Mouse (Mus musculus) MN1 (cell line): ENCODE measurements around the gene Rbm24.

Experiments used
- DNase-seq: peaks from one replicate; pipeline ENCODE4 v3.0.0-alpha.2; 2016; ENCODE audit warnings: low spot score

The Rbm24 gene

GRCm38 (mm10) chr13:46418141-46418601, at the start of gene Rbm24:
TSS of gene Rbm24 (plus strand) at chr13:46418434.
- DNase-seq: peak; percentile 59

- no peak for DNase-seq
Observed at GRCm38 (mm10) chr13:46372884-46373283, 45.4 kb upstream of the Rbm24 start.

- no peak for DNase-seq
Observed at GRCm38 (mm10) chr13:46375371-46375770, 42.9 kb upstream of the Rbm24 start.

DNA sequence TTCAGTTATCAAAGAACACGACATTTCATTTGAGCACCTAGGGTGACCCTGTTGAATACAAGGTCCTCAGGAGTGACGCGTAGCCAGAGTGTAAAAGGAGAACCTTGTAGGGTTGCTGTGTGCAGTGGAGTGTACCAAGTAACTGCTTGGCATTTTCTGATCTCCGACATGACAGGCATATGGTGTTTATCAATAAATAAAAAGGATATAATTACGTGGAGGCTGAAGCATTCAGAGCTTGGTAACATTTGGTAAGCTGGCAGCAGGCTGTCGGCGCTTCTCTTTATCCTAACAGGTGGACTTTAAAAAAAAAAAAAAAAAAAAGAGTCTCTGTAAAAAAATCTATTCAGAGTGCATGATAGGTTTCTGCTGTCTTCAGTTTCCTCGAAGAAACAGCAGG, 30.8 kb upstream of the Rbm24 start:
- DNase-seq: no peak

DNA sequence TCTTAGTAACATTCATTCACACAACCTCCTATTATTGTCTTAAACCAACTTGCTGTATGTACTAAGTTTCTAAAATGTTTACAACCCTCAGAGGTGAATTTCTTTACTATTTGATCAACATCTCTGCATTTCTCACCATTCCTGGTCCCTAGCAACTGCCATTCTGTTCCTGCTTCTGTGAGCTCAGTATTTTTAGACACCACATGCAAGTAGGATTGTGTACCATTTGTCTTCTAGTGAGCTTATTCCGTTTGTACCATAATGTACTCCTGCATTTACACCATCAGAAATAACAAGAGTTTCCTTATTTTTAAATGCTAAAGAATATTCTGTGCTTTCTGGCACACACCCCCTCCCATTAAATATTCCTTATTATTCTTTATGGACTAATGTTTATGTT, 26.6 kb upstream of the Rbm24 start:
- DNase-seq: no peak

DNA sequence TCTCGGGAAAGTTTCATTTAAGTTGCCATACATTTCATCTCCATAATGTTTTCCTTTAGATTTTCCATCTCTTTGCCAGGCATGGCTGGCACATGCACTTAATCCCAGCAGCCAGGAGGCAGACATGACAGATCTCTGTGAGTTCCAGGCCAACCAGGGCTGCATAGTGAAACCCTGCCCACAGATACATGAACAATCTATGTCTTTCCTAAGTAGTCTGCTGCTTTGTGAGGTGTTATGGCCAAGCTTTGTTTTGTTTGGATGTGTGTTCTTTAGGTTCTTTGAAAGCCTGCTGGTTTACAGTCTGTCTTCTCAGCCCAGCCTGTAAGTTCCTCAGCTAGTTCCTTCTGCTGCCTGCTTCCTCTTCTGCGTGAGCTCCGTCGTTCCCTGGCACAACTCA, 25.3 kb upstream of the Rbm24 start:
- DNase-seq: no peak

GRCm38 (mm10) chr13:46393936-46394335, 24.3 kb upstream of the Rbm24 start:
- no peak for DNase-seq

- DNase-seq: no peak
Observed at GRCm38 (mm10) chr13:46397235-46397634, 21.0 kb upstream of the Rbm24 start.

DNA sequence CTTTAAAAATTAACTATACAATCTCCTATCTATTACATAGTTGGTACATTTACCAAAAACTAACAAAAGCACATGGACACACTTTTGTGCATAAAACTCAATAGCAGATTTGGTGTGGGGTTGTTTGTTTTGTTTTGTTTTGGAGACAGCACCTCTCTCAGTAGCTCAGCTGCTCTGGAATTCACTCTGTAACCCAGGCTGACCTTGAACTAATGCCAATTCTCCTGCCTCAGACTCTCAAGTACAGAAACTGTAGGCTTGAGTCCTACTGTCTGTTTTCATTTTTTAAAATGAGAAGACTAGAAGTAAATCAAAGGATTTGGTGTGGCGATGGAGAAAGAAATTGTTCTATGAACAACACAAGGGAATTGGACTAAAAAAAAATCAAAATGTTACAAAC, 11.1 kb upstream of the Rbm24 start:
- DNase-seq: no peak

DNA sequence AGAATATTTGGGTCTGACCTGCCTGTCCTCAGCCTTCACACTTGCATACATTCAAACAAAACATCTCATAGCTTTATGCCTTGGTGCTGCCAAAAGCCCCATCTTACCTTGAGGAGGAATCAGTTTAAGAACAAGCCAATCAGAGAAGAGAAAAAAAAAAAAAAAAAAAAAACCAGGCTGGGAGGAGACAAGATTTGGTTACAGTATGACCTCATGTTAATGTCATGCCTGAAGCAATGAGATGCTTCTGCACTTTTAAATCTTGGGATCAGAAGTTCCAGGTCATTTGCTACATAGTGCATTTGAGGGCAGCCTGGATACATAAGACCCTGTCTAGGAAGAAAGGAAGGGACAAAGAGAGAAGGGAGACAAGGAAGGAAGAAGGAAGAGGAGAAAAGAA, 6.0 kb upstream of the Rbm24 start:
- DNase-seq: no peak

GRCm38 (mm10) chr13:46413588-46413987, 4.6 kb upstream of the Rbm24 start:
- DNase-seq: no peak

GRCm38 (mm10) chr13:46414050-46414449, 4.2 kb upstream of the Rbm24 start:
- no peak for DNase-seq

DNA sequence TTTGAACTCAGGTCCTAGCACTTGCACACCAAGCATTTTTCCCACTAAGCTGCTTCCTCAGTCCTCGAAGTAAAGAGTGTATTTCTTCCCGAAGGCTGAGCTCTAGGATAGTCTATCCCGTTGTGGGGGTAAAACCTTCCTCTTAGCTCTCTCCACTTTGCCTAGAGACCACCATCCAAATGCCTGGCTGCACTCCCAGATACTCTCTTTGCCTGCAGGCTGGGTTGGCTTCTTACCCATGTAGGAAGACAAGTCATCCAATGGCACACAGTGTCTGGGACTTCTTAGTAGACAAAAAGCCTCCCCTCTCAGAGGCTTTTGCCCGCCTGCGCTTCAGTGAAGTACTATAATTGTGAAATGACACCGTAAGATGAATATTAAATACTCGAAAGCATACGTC, 2.2 kb upstream of the Rbm24 start:
- no peak for DNase-seq

DNA sequence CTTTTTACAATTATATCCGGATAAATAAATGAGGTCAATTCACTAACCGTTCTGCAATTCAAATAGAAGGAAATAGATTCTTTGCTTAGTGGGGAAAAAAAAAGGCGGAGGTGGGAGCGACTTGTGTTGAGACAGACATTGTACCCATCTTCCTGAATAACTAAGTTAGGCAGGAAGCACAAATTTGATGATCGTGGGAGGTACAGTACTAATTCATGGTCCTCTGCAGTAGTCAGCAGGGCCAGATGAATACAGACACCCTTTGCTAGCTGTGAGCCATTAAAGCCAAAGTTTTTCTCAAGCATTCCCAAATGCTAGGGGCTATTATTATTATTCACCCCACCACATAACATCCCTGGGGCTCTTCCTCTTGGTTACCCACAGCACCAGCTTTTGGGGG, 640 bp upstream of the Rbm24 start:
- no peak for DNase-seq

DNA sequence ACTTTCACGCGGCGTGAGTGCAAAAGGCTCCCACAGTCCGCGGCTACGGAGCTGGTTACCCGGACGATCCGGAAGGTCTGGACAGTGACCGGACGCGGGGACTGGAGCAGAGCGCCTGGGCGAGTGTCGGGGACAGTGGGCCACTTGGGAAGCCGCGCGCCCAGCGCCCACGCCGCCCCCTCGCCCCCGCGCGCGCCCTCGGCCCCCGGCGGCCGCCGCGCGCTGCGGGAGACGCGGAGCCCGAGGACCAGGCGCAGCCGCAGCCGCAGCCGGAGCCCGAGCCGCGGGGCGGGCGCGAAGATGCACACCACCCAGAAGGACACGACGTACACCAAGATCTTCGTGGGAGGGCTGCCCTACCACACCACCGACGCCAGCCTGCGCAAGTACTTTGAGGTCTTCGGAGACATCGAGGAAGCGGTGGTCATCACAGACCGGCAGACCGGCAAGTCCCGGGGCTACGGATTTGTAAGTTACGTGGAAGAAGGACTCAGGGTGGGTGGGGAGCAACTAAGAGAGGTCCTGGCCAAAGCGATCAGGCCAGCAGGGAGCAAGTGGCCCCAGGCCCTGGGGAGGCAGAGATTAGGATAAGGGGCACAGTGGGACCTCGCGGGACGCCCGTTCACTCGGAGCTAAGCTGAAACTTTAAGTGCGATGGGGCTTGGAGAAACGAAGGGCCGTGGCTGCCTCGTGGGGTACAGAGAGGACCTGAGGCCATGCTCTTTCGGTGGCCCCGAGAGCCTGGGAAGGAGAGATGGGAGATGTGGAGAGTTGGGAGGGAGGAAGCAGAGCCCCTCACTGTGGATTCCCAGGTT, 704 bp downstream of the Rbm24 start:
- DNase-seq: peak; percentile 11

- no peak for DNase-seq
Observed at GRCm38 (mm10) chr13:46419648-46420047, 1.4 kb downstream of the Rbm24 start.

DNA sequence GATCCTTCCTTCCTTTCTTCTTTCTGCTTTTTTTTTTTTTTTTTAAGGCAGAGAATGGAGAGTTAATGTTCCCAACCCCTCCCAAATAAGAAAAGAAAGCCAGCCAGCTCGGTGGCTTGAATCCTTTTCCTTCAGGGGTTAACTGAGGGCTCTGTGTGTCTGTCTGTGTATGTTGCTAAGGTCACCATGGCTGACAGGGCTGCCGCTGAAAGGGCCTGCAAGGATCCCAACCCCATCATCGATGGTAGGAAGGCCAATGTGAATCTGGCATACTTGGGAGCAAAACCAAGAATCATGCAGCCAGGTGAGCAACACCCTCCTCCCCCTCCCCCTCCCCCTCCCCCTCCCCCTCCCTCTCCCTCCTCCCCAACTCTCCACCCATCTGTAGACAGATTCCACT, 1.9 kb downstream of the Rbm24 start:
- no peak for DNase-seq

- no peak for DNase-seq
Observed at GRCm38 (mm10) chr13:46423805-46424204, 5.6 kb downstream of the Rbm24 start.

- no peak for DNase-seq
Observed at GRCm38 (mm10) chr13:46424376-46424775, 6.1 kb downstream of the Rbm24 start.

DNA sequence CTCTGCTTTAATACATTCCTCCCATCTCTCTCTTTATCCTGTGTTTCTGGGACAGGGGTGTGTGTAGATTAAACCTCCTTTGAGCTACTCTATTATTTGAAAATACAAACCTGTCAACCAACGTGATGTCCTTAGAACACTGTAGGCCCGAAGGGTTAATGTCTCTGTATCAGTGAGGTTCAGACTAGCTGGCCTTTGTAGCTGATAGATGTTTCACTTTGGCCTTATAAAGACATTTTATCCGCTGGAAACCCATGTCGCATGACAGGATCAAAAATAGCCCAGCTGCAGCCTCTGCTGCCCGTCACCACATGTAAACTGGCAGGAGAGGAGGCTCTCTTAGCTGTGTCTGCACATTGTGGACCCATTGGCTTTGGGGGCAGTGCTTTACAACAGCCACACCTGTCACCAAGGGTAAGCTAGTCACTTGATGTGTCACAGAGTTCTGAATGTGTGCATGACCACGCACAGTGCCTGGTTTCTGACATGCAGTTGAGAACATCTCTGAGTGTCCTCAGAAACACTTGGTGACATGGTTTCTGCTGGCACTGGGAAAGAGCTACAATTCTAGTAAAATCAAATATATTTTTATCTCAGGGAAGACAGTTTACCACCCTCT, 8.5 kb downstream of the Rbm24 start:
- DNase-seq: no peak

DNA sequence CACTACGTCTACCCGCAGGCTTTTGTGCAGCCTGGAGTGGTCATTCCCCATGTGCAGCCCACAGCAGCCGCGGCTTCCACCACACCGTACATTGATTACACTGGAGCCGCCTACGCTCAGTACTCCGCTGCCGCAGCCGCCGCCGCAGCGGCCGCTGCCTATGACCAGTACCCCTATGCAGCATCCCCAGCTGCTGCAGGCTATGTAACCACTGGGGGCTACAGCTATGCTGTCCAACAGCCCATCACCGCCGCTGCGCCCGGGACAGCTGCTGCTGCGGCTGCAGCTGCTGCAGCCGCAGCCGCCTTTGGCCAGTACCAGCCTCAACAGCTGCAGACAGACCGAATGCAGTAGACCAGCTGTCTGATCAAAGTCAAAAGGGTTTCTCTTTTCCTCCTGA, 10.7 kb downstream of the Rbm24 start:
- DNase-seq: no peak

- DNase-seq: no peak
Observed at GRCm38 (mm10) chr13:46429866-46430265, 11.6 kb downstream of the Rbm24 start.

DNA sequence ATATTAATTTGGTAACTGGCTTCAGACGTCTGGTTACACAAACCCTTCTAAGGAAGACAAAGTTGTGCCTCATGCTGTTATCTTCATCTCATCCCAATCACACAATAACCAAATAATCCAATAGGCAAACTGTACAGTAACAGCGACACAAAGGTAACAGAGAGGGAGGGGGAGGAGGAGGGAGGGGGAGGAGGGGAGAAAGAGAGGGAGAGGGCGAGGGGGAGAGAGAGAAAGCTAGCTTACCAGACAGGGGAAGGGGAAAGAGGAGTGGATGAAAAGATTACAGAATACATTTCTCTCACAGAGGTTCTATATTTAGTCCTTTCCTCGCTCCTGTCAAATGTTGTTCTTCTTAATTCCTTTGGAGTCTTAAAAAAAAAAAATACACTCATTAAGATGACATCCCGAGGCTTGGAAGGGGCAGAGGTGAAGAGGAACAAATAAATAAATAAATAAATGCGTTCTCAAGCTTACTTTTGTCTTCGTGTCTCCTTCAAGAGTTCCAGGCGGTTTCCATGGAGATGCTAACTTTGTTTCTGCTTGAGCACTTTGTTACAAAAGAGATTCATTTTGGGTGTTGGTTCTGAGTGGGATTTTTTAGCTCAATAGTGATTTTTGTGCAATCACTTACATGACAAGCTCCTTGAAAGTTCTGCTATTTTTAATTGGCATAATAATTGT, 15.8 kb downstream of the Rbm24 start:
- DNase-seq: no peak
